Mouse (Mus musculus) midbrain, embryonic 10.5 days (tissue): ENCODE data around the gene Lgsn. TPM values are rescaled to one million over a fixed set of nuclear protein-coding genes. Genes with fewer than 3 reads are reported as not detected.

Source experiments
- polyA plus RNA-seq: library from polyadenylated mRNA; unstranded; fragments of >200 nt; fragmentation: Nextera tagmentation; extraction: Ambion mirVana; gene quantifications from 2 replicates; pipeline ENCODE4 v1.2.1, GENCODE M21; 2016

The Lgsn gene
- polyA plus RNA-seq, 1 experiment from 2014 or later = not detected

Other genes with a start within 250 kb of the Lgsn start
- gene AC153137.1, start 198.4 kb upstream of the Lgsn start, polyA plus RNA-seq = not detected in 2 replicates
- not detected in 2 replicates for gene 4931428L18Rik, start 46.3 kb downstream of the Lgsn start, polyA plus RNA-seq
- gene Pih1d3, start 46.4 kb downstream of the Lgsn start, polyA plus RNA-seq = not detected in 2 replicates